Mouse (Mus musculus): ENCODE measurements around the gene Olfr827.

Olfr827 gene

GRCm38 (mm10) chr10:130214303-130214702 lies at the start of gene Olfr827:
Olfr827 (minus strand) TSS chr10:130214403.
- DNase-seq = no peak

DNA sequence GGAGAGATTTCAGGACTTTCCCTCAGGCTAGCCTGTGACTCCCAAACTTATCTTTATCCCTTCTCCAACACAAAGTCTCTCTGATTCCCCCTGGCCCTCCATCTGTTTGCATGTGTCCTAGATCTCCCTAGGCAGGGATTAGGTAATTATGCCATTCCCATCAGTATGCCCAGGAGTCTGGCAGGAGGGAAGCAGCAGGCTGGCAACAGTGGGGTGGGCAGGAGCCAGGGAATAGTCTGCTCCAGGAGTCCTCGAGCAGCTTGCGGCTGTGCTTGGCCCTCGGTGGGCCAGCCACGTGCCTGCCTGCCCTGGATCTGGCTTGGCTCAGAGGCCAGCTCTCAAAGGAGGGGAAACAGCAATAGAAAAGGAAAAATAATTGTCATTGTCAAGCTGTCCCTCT lies 49.0 kb upstream of the Olfr827 start:
- no peak for DNase-seq

GRCm38 (mm10) chr10:130259483-130259882 lies 45.3 kb upstream of the Olfr827 start:
- DNase-seq = peak; percentile 80

DNA sequence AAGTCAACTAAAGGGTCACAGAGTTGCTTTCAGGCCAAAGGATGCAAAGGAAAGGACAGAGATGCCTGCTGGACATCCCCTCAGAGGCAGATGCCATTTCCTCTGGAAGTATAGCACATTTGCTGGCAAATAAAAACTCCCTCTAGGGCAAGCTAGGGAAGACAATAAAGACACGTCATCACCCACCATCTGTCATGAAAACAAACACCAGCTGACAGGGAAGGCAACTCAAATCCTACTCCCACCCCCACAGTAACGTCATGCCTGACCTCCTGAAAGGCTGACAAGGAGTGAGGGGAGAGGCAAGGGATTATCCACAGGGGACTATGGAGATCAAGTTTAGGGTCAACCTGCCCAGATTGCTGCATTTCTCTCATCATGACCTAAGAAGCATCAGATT lies 30.1 kb upstream of the Olfr827 start:
- DNase-seq = no peak

- no peak for DNase-seq
Measured at GRCm38 (mm10) chr10:130238318-130239209, 24.4 kb upstream of the Olfr827 start.

GRCm38 (mm10) chr10:130234576-130234975 lies 20.4 kb upstream of the Olfr827 start:
- DNase-seq = no peak

DNA sequence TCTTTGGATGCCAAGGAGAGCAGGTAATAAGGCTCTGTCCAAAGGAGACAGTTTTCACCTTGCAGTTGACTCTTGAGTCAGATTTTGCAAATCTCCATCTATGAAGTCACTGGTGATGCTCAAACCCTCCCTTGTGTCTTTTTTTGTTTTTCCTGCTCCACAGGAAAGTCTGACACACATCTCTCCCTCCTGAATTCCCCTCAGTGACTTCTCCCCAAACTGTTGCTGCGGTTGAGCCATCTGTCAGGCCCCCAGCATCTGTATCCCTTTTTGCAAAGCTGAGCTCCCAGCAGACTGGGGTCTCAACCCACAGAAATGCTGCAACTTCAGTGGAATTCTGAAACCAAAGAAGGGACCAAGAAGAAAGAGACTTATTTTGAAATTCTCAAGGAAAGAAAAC lies 17.9 kb upstream of the Olfr827 start:
- peak; percentile 52 for DNase-seq

DNA sequence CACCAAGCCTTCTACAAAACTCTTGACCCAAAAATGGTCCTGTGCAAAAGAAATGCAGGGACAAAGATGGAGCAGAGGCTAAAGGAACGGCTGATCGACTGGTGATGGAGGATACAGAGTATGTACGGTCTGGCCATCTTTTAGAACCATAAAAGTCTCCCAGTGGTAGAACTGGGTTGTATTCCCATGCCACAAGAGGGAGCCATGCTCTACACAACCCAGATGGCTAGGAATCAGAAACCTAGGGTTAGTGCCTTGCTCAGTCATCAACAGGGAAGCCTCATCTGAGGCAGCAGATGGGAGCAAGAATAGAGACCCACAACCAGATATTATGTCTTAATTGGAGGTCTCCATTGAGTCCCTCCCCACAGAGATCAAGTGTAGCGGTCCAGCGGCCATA lies 15.4 kb upstream of the Olfr827 start:
- DNase-seq = no peak

GRCm38 (mm10) chr10:130228246-130228645 lies 14.0 kb upstream of the Olfr827 start:
- no peak for DNase-seq

DNA sequence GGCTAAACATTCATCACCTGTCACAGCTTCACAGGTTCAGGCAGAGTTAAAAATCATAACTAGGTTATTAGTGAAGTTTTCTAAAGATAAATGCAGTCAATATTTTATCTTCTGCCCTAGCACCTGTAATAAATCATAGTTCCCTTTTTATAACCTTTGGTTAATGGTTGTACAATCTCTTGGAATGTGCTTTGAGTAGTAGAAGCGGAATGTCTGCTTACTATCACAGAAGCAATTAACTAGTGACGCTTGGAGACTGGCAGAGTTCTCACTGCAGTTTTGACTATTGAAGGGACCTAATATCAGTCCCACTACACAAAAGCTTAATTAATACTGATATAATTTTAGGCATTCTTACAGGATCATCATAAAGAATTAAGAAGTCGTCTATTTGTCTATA lies 10.8 kb upstream of the Olfr827 start:
- DNase-seq = no peak

GRCm38 (mm10) chr10:130184086-130184485 lies 30.1 kb downstream of the Olfr827 start, which contains the start of gene Olfr826:
Olfr826 (minus strand) TSS chr10:130184186.
- DNase-seq = no peak

- DNase-seq = no peak
Measured at GRCm38 (mm10) chr10:130166666-130167065, 47.5 kb downstream of the Olfr827 start, which contains the start of gene Olfr825. Olfr825 (minus strand) TSS chr10:130166766.

DNA sequence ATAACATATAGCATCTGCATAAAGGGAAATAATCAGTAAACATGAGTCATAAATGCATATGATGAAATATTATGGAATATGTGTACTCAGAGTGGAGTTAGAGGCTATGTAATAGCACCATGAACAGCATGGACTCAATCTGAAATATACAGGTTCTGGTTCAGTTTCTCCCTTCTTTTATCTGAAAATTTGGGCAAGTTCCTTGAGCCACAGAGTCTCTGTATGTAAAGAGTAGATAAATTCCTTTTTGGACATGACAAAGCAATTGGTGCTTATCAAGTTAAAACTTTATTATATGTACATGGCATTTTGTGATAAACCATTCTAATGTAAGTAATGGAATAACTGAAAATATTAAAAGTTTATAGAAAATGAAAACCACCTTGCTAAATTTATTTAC lies 49.0 kb downstream of the Olfr827 start:
- no peak for DNase-seq

Data from heart, adult 11 months (tissue).